Mouse (Mus musculus) MEL (cell line): ENCODE results near the gene Six1.

ENCODE experiments used
- ETS1 ChIP-seq: IDR thresholded peaks from 2 replicates; pipeline ENCODE4 v1.6.1; 2012; ENCODE audit warnings: low read depth, mild to moderate bottlenecking, inconsistent platforms, low read length, improper control_type of control experiment, moderate library complexity
- HCFC1 ChIP-seq: IDR thresholded peaks from 2 replicates; pipeline ENCODE4 v1.6.1; 2012; ENCODE audit warnings: low read depth, mild to moderate bottlenecking, inconsistent platforms, low read length, improper control_type of control experiment, moderate library complexity
- MAFK ChIP-seq: IDR thresholded peaks from 2 replicates; pipeline ENCODE4 v1.6.1; 2011; ENCODE audit warnings: low read depth, mild to moderate bottlenecking, low read length, improper control_type of control experiment, borderline replicate concordance
- NRF1 ChIP-seq: IDR thresholded peaks from 2 replicates; pipeline ENCODE4 v1.6.1; 2014; ENCODE audit warnings: low read depth, mild to moderate bottlenecking, inconsistent platforms, low read length, improper control_type of control experiment, moderate library complexity; ENCODE audit not compliant: poor library complexity, insufficient read depth, severe bottlenecking
- USF1 ChIP-seq: IDR thresholded peaks from 2 replicates; pipeline ENCODE4 v1.6.1; 2014; ENCODE audit warnings: low read depth, mild to moderate bottlenecking, inconsistent platforms, low read length, improper control_type of control experiment, moderate library complexity
- ZNF384 ChIP-seq: IDR thresholded peaks from 2 replicates; pipeline ENCODE4 v1.6.1; 2012; ENCODE audit warnings: low read depth, mild to moderate bottlenecking, inconsistent platforms, low read length, improper control_type of control experiment

DNA sequence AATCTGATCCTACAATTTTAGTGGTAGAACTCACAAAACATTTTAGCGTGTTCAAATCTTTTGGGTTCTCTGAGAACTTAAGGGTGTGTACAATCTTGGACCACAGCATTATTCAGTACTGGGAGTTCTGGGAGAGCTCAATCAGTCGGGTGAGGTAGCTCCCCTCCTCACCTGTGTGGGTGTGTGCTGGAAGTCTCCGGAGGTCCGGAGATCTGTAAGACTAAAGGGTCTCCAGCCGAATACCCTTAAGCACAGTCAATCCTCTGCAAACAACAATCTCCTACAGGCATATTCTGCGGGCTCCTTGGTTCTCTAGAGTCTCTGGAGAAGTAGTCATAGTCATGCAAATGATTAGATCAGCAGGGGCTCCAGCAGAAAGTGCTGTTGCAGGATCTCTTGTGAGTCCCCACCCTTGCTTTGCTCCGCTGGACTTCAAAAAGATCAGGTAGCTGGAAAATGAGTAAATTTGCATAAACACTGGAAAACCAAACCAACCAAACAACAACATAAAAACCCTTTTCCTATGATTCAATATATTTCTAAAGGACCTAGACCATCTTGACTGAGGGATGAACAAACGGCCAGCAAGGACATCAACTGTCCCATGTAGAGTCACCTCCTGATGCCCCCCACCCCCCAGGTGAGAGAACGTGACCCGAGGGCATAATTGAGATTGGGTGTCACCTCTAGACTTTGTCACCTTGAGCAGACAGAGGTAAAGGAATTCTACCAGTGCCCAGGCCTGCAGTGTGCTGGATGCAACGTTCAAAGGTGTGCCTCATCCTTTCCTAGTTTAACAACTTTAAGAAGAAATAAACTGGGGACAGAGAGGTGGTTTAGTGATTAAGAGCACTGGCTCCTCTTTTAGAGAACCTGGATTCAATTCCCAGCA, 32.3 kb upstream of the Six1 start:
- TF ChIP-seq HCFC1 = no peak
- TF ChIP-seq NRF1 = no peak
- TF ChIP-seq ZNF384 = no peak
- no peak for TF ChIP-seq ETS1
- no peak for TF ChIP-seq USF1
- no peak for TF ChIP-seq MAFK
